Mouse (Mus musculus) G1E (cell line): ENCODE data around the gene Txnrd1.

Experiments used
- CTCF ChIP-seq: IDR thresholded peaks from 2 replicates; pipeline ENCODE4 v1.5.1; 2012; ENCODE audit warnings: low read depth, low read length, inconsistent platforms, mixed read lengths
- GATA1 ChIP-seq: IDR thresholded peaks from 2 replicates; pipeline ENCODE4 v1.6.1; 2012; ENCODE audit warnings: borderline replicate concordance, low read length, inconsistent platforms, mixed read lengths
- POLR2AphosphoS5 ChIP-seq: IDR thresholded peaks from 2 replicates; pipeline ENCODE4 v1.6.1; 2012; ENCODE audit warnings: low read depth, low read length, inconsistent platforms; ENCODE audit not compliant: insufficient replicate concordance
- TAL1 ChIP-seq: conservative IDR thresholded peaks from 2 replicates; pipeline ENCODE4 v1.6.1; 2012; ENCODE audit warnings: low read depth, low read length, inconsistent platforms, mixed read lengths

- no peak for TF ChIP-seq TAL1
- TF ChIP-seq CTCF: no peak
- no peak for TF ChIP-seq GATA1
- TF ChIP-seq POLR2AphosphoS5: no peak
These were observed 15.8 kb upstream of the Txnrd1 start for GRCm38 (mm10) chr10:82817936-82818335.
